Mouse (Mus musculus): ENCODE measurements at regions not wholly inside any gene's neighbourhood (a gene's known extent, or its start where the extent isn't known, plus 50 kb on each side); places are given as distances from the start of the nearest gene placed in this dataset.

- TF ChIP-seq CTCF (IDR thresholded peaks at IDR 0.05; ENCODE audit: control insufficient read depth, insufficient read depth, insufficient replicate concordance, low read depth, low read length): no peak
- TF ChIP-seq POLR2A (IDR thresholded peaks at IDR 0.05; ENCODE audit: control insufficient read depth, low read depth, low read length): no peak
These were observed 51.3 kb upstream of the Slc45a1 start for GRCm38 (mm10) chr4:150703266-150703665.
